Mouse (Mus musculus) thymus, postnatal 10 days (tissue): ENCODE results near the gene Zc3h6.

Experiments
- DNase-seq, 2 experiments: peaks; one replicate each; pipeline ENCODE4 v3.0.0; 2021; ENCODE audit warnings: low spot score in 2 of 2

The Zc3h6 gene

DNA sequence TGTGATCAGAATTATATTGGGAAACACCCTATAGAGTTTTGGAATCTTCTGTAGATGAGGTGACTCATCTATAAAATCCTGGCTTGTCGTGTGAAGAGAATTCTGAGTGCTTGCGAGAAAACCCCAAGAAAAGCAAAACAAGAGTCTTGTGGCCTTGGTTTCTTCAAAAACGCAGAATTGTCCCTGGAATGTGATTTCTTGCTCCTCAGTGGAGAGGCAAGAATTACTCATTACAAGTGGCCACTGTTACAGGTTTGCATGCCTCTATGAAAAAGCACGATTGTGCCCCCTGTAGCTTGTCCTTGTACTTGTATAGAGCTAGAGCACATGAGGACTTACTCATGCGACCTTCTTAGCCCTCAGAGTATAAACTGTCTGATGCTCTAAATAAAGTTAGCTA lies 68.2 kb downstream of the Zc3h6 start:
- DNase-seq = no peak

DNA sequence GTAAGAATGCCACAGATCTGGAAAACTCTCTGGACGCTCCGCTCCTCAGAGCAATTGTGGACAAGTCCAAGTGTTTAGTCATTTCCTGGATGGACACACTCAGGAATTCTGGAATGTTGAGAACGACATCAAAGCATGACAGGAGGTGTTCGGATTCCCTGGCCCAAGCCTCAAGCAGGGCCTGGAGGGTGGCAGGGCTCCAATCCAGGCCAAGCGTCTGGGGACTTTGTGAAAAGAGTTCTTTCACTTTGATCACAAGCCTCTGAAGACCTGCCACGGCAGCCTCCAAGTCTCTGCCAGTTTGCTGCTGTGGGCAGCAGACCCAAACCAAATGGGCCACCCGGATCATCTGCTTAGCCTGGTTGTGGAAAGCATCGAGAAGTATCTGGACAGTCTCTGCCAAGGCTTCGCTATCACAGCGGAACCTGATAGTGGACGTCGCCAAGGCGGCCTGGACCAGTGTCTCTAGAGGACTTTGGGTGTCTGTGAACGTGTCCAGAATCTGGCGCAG lies 71.3 kb downstream of the Zc3h6 start:
- DNase-seq = peak in 1 of 2 experiments; percentile 9

DNA sequence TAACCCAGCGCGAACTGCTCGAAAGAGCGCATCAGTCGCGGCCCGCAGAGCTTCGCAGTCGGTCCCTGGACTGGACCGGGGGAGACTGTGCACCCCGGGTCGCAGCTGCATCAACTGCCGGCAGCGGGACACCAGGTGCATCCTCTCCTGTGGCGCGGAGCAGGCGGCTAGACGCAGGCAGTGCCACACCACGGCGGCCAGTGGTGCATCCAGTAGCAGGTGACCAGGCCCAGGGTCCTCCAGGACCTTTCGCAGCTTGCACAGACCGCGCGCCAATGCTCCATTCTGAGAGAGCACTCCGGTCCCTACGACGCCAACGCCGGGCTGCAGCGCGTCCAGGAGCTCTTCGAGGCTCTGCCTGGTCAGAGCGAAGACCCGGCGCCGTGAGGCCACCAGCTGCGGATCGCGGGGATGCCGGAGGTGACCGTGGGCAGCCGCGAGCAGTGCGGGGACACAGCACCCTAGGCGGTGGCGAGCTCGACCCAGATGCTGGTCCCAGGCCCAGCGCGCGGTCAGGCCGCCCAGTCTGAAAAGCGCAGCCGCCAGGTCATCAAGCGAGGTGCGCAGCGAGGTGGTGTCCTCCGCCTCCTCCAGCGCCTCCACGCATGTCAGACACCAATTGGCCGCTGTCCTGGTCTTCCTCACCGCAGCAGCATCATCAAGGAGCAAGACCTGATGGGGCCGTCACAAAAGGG lies 71.9 kb downstream of the Zc3h6 start:
- peak; percentile 40 to 51 for DNase-seq

DNA sequence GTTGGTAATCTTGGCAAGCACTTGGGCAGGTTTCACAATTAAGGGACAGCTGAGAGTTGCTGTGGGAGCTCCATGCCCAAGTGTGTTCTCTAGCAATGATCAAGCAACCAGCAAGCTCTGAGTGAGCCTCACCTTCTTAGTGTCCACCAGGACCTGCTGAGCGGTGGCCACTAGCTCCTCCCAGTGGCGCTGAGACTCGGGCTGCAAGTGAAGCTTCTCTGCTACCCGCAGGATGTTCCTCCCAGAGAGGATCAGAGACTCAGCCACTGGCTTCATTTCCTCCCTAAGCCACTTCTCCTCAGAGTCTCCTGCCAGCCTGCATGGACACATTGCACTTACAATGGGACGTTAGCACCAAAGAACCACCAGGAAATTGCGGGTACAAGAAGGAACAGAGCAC lies 73.4 kb downstream of the Zc3h6 start:
- DNase-seq = peak in 1 of 2 experiments; percentile 14

DNA sequence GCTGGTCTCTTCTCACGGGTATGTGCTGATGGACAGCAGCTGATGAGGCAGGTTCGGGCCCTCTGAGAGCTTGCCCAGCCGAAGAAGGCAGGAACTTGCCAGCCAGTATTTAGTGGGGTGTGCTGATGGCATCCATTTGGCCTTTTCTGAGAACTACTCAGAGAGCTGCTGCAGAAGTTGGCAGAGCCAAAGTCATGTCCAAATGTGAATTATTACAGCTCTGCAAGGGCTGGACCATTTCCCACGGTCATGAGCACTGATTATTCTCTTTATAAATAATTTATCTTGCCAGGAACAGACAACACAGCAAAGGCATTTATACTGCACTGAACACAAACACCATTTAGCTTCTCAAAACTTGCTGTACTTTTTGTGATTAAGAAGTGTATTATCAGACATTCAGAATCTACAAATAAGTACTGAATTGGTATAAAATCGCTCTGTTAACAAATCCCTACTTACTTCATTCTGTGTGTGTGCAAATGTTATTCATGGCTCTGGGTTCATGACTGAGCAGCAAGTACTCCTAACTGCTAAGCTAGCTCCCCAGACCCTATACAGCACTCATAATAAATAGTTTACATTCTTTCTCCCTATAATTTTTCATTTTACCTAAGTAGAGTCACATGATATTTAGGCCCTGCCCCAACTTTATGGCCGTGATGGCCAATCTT lies 79.1 kb downstream of the Zc3h6 start:
- DNase-seq = no peak

DNA sequence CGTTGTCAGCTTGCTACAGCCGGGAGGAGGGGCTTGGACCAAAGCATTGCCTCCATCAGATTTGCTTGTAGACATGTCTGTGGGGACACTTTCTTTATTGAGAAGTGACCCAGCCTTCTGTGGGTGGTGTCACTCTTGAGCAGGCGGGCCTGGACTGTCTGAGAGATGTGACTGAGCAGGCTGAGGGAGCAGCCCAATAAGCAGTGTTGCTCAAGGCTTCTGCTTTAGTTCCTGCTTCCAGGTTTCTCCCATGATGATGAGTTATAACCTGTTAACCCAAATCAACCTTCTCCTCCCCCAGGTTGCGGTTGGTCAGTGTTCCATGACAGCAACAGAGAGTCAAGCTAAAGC lies 79.6 kb downstream of the Zc3h6 start:
- no peak for DNase-seq

DNA sequence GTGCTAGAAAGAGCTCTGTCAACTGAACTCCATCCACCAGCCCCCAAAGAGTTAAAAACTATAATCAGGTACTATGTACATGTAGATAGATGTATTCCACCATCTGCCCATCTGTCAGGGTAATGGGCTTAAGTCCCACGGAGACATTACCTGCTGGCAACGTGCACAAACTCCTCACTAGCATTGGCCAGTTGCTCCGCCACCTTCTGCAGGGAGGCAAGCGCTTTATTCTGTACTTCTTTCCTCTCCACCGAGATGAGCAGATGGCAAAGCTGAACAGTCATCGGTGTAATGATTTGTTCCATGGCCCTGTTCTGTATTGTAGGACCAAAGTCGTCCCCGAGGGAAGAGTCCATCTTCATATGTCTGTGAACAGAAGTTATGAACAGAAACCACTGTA lies 80.6 kb downstream of the Zc3h6 start, which contains the start of gene Vinac1:
Gene Vinac1 (minus strand): TSS at position 362 of the 400 bp plus-strand sequence.
- DNase-seq = no peak

DNA sequence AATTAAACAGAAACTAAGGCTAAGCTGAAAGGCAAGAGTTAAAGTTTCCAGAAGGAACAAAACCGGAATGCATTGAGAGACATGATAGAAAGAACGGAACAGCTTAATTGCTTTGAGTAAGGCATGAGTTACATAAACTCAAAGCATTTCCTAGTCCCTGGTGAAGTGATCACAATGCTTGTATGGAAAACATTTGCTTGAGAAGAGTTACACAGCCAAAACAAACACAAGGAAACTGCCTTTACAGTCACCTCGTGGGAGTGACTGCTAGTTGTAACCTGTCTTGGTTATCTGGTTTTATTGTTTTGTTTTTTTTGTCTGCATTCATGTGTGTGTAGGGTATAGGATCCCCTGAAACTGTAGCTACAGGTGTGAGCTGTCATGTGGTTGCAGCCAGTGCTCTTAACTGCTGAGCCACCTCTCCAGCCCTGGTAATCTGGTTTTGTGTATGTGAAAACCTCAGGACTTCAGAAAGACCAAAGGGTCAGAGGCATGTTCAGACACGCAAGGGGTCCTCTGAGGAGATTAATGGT lies 85.3 kb downstream of the Zc3h6 start:
- DNase-seq = no peak

DNA sequence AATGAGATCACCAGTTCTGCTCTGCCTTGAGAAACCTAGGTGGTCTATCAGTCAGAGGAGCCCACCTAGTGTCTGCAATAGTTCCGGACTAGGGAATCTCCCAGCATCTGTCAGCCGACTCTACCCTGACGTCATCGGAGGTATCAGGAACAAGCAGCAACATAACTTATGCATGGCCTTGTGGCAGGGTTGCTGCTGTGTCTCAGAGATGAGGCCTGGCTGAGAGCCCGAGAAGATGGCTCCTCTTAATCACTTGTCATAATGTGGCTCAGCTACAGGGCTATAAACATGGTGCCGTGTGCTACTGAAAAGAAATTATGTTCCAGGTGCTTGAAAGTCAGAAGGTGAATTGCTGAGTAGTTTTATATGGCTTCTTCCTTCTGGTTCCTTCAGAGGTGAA lies 88.5 kb downstream of the Zc3h6 start:
- DNase-seq = no peak

DNA sequence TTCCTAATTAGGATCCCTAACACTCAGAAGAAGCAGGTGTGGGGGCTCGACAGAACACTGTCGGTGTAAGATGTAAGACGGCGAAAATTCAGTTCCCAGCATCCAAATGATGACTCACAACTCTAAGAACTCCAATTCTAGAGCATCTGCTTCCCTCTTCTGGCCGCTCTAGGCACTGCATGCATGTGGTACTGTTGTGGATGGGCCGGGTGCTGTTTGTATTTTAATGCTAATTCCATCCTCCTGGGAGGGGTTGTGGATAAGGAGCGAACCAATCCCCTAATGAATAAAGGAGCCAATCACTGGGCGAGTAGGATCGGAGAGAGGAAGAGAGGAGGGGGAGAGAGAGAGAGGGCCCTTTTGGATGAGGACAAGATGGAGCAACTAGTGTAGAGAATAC lies 89.4 kb downstream of the Zc3h6 start:
- DNase-seq = peak in 1 of 2 experiments; percentile 44

DNA sequence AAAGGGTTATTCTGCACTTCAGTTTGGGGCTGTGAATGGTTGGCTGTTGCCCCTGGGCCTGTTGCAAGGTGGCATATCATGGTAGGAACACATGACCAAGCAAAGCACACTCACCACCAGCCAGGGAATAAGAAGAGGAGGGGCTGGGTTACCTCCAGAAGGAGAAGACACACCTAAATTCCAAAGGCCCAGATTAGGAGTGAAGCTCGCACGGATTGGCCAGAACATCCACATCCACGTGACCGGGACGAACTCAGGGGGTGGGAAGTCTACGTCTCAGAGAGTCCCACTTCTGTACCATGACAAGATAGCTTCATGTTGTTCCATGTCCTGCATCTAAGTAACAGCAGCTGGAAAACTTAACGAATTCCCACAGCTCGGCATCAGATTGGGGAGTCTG lies 90.1 kb downstream of the Zc3h6 start:
- no peak for DNase-seq

DNA sequence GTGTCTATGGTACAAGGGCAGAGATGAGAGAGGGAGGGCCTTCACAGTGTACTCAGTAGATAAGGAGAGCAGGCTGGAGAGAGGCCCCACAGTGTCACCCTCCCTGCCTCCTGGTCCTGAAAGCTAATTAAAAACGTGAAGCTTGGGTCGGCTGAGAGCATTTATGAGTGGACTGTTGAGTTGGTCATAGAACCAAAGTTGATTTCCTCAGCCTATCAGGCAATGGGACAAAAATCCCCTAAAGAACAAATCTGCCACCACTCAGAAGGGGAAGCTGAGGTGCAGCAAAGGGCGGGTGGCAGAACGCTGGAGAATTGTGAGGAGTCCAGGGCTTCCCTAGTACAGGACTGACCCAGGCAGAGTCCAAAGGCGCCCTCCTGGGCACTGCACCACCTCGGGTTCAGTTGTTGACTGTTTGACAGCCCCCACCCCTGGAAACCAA lies 90.7 kb downstream of the Zc3h6 start:
- DNase-seq = no peak

DNA sequence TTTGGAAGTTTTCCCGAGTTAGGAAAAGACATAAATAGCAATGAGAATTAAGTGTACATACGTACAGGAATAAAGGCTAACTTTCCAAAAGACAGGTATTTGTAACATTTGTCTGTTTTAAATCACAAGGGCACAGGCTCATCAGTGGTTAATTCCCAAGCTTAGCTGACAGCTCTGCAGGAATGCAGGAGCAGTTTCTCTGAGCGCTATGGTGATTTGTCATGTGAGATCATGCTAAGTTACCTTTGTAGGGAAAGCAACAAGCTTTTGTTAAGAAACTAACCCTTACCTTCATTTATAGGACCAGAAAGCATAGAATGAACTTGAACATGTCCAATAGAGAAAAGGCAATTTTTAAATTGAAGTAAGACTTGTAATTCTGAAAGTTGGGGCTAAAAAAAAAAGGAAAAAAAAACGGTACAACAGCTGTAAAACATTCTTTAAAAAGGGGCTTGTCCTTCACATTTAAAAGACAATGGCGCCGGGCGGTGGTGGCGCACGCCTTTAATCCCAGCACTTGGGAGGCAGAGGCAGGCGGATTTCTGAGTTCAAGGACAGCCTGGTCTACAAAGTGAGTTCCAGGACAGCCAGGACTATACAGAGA lies 94.4 kb downstream of the Zc3h6 start:
- no peak for DNase-seq

DNA sequence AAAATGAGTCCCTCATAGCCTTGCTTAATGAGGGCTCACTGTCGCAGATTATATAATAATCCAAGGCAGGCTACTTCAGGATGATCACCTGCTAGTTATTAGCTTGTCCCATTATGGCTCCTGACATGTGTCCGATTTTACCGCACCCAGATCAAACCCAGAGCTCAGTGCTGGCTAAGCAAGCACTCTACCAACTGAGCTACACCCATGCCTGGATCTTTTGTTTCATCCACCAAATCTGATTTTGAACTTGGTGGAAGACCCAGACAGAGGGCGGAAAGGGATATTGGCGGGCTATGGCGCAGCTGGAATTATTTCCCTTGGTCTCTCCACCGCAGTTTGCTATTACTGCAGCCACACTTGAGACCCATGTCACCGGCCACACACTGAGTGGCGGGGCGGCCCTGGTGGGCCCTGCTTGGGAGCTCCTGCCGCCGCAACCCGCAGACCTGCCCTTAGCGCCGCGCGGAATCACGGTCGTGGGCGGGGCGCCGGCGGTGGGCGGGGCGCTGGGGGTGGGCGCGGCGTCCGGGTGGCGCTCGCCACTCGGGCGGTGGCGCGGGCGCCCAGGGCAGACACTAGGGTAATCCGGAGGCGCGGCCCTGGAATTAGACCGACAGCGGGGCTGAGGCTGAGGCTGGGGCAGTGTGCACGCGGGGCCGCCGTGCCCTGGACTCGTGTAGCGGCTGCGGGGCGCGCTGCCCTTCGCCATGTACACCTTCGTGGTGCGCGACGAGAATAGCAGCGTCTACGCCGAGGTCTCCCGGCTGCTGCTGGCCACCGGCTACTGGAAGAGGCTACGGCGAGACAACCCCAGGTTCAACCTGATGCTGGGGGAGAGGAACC lies 98.5 kb downstream of the Zc3h6 start, which contains the start of gene Ttl:
Gene Ttl (plus strand): TSS at position 506 of the 846 bp plus-strand sequence.
- peak; percentile 60 to 79 for DNase-seq

DNA sequence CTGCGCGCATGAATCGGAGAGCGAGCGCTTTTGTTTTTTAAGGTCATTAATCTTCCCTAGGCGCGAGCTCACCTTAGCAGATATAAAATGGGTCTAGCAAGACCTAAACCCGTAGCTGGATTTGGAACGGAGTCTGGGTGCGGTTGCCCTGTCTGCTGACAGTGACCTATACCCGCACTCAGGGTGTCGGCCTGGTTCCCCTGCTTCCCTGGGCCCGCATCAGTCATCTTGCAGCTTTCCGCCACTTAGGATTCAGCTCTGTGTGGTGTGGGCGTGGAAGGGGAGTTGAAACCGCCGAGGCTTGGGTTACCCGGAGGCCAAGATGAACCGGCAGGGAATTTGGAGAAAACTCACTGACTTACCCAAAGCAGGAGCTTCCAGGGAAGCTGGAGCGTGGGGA lies 99.1 kb downstream of the Zc3h6 start:
- peak; percentile 33 to 43 for DNase-seq
